Mouse (Mus musculus) intestine, postnatal 0 days (tissue): Measurements from ENCODE around the gene Nsl1. TPM values are rescaled to one million over a fixed set of nuclear protein-coding genes. Genes with fewer than 3 reads are reported as not detected.

Experiments
- ATAC-seq: fragments of 200-750 bp; cut with Nextera tagmentation; 2 replicates; pipeline ENCODE4 v1.8.0; 2017; ENCODE audit warnings: mild to moderate bottlenecking, moderate TSS enrichment, moderate library complexity
- H3K27ac ChIP-seq: fragments of 300-500 bp; sonication (generic); 2 replicates; pipeline ENCODE4 v1.5.1; 2014; ENCODE audit warnings: mild to moderate bottlenecking, low read depth, low read length, moderate library complexity
- H3K27me3 ChIP-seq: fragments of 300-500 bp; sonication (generic); replicated peaks from 2 replicates; pipeline ENCODE4 v1.6.1; 2014; ENCODE audit warnings: low read length, mixed read lengths; ENCODE audit not compliant: control insufficient read depth, insufficient read depth
- H3K36me3 ChIP-seq: fragments of 300-500 bp; sonication (generic); 2 replicates; pipeline ENCODE4 v1.6.1; 2014; ENCODE audit warnings: mild to moderate bottlenecking, moderate library complexity; ENCODE audit not compliant: control insufficient read depth, insufficient read depth
- H3K4me1 ChIP-seq: fragments of 300-500 bp; sonication (generic); replicated peaks from 2 replicates; pipeline ENCODE4 v1.6.1; 2014; ENCODE audit warnings: antibody characterized with exemption, low read length, mixed read lengths; ENCODE audit not compliant: control insufficient read depth, insufficient read depth
- H3K4me2 ChIP-seq: fragments of 300-500 bp; sonication (generic); replicated peaks from 2 replicates; pipeline ENCODE4 v1.6.1; 2014; ENCODE audit warnings: low read depth, mild to moderate bottlenecking, moderate library complexity
- H3K4me3 ChIP-seq: fragments of 300-500 bp; sonication (generic); 2 replicates; pipeline ENCODE4 v1.5.1; 2014; ENCODE audit warnings: low read depth, low read length
- H3K9ac ChIP-seq: fragments of 300-500 bp; sonication (generic); 2 replicates; pipeline ENCODE4 v1.6.1; 2014; ENCODE audit warnings: mild to moderate bottlenecking, low read depth, low read length
- H3K9me3 ChIP-seq: fragments of 300-500 bp; sonication (generic); 2 replicates; pipeline ENCODE4 v1.6.1; 2016; ENCODE audit warnings: mixed run types; ENCODE audit not compliant: control insufficient read depth
- CTCF ChIP-seq: sonication (generic); IDR thresholded peaks from 2 replicates; pipeline ENCODE4 v1.5.1; 2016; ENCODE audit warnings: low read depth, mild to moderate bottlenecking, control low read depth, antibody characterized with exemption, moderate library complexity
- WGBS: fragments of 180-500 bp; shearing (Covaris S2); extraction: QIAGEN DNeasy Blood & Tissue Kit; methylation state at CpG from one replicate; pipeline ENCODE4 v1.1.7; 2014; 5-methylcytosine and 5-hydroxymethylcytosine counted together
- polyA plus RNA-seq: library from polyadenylated mRNA; unstranded; fragments of >200 nt; fragmentation: Nextera tagmentation; extraction: Ambion mirVana; gene quantifications from 2 replicates; pipeline ENCODE4 v1.2.1, GENCODE M21; 2015

The Nsl1 gene
- polyA plus RNA-seq, 1 experiment from 2014 or later, result 3.8 TPM

- no peak for TF ChIP-seq CTCF
- no peaks in the 10 kb centered on the region for H3K4me1 ChIP-seq
- no peak for ATAC-seq
- no peak overlapping the region for H3K4me3 ChIP-seq
- no peaks in the 10 kb centered on the region for H3K9me3 ChIP-seq
- H3K27me3 ChIP-seq, result no peaks in the 10 kb centered on the region
- peaks cover 12% of the 10 kb centered on the region for H3K36me3 ChIP-seq
- no peak overlapping the region for H3K27ac ChIP-seq
- H3K4me2 ChIP-seq, result no peak overlapping the region
- H3K9ac ChIP-seq, result no peak overlapping the region
- WGBS, result 81% methylated on average over 12 of the region's 12 CpGs
Observed at GRCm38 (mm10) chr1:191085597-191085996, 22.8 kb downstream of the Nsl1 start.

GRCm38 (mm10) chr1:191086304-191086878 lies 23.6 kb downstream of the Nsl1 start:
- 77% methylated on average over 7 of the region's 7 CpGs for WGBS
- peak; percentile 33 for TF ChIP-seq CTCF

GRCm38 (mm10) chr1:191086960-191087359 lies 24.1 kb downstream of the Nsl1 start:
- 75% methylated on average over 8 of the region's 8 CpGs for WGBS
- Histone ChIP-seq H3K27me3 (no peaks in the 10 kb centered on the region; the same call in 1 of the 2 replicates), H3K9me3 (no peaks in the 10 kb centered on the region), H3K27ac (no peak overlapping the region), H3K4me2 (no peak overlapping the region), H3K9ac (no peak overlapping the region), H3K4me1 (no peaks in the 10 kb centered on the region), H3K4me3 (no peak overlapping the region), H3K36me3 (peaks cover 7% of the 10 kb centered on the region)
- no peak for TF ChIP-seq CTCF
- no peak for ATAC-seq

More at GRCm38 (mm10) chr1:191086304-191086878, 23.6 kb downstream of the Nsl1 start:
- H3K4me1 ChIP-seq, result no peaks in the 10 kb centered on the region
- H3K27ac ChIP-seq, result no peak overlapping the region
- no peak for ATAC-seq
- H3K36me3 ChIP-seq, result peaks cover 8% of the 10 kb centered on the region
- no peak overlapping the region for H3K4me2 ChIP-seq
- no peak overlapping the region for H3K4me3 ChIP-seq
- H3K9ac ChIP-seq, result no peak overlapping the region
- no peaks in the 10 kb centered on the region for H3K9me3 ChIP-seq
- no peaks in the 10 kb centered on the region; the same call in 1 of the 2 replicates for H3K27me3 ChIP-seq

- Histone ChIP-seq H3K36me3 (no peaks in the 10 kb centered on the region), H3K27me3 (no peaks in the 10 kb centered on the region; the same call in 1 of the 2 replicates), H3K9ac (no peak overlapping the region), H3K4me3 (no peak overlapping the region), H3K27ac (no peak overlapping the region), H3K4me2 (no peak overlapping the region), H3K9me3 (no peaks in the 10 kb centered on the region), H3K4me1 (no peaks in the 10 kb centered on the region)
- ATAC-seq, result no peak
- TF ChIP-seq CTCF, result no peak
- WGBS, result 71% methylated on average over 5 of the region's 5 CpGs
Observed at GRCm38 (mm10) chr1:191087955-191088354, 25.1 kb downstream of the Nsl1 start.

GRCm38 (mm10) chr1:191089355-191089754 lies 26.5 kb downstream of the Nsl1 start:
- Histone ChIP-seq H3K27ac (no peak overlapping the region), H3K4me2 (no peak overlapping the region)
- 54% methylated on average over 6 of the region's 6 CpGs for WGBS

GRCm38 (mm10) chr1:191092050-191092449 lies 29.2 kb downstream of the Nsl1 start:
- H3K27ac ChIP-seq, result peak overlapping the region; percentile 21; the same call in 1 of the 2 replicates

More at GRCm38 (mm10) chr1:191089355-191089754, 26.5 kb downstream of the Nsl1 start:
- Histone ChIP-seq H3K27me3 (no peaks in the 10 kb centered on the region; the same call in 1 of the 2 replicates), H3K9ac (no peak overlapping the region), H3K9me3 (no peaks in the 10 kb centered on the region), H3K36me3 (no peaks in the 10 kb centered on the region), H3K4me1 (no peaks in the 10 kb centered on the region), H3K4me3 (no peak overlapping the region)
- no peak for TF ChIP-seq CTCF
- no peak for ATAC-seq

More at GRCm38 (mm10) chr1:191092050-191092449, 29.2 kb downstream of the Nsl1 start:
- H3K4me2 ChIP-seq, result no peak overlapping the region
- no peak for ATAC-seq
- no peaks in the 10 kb centered on the region for H3K36me3 ChIP-seq
- no peaks in the 10 kb centered on the region; the same call in 1 of the 2 replicates for H3K27me3 ChIP-seq
- TF ChIP-seq CTCF, result no peak
- H3K4me3 ChIP-seq, result no peak overlapping the region
- H3K9me3 ChIP-seq, result no peaks in the 10 kb centered on the region
- H3K4me1 ChIP-seq, result no peaks in the 10 kb centered on the region
- no peak overlapping the region for H3K9ac ChIP-seq
- WGBS, result 68% methylated on average over 8 of the region's 8 CpGs
